In the genomic region with DNA sequence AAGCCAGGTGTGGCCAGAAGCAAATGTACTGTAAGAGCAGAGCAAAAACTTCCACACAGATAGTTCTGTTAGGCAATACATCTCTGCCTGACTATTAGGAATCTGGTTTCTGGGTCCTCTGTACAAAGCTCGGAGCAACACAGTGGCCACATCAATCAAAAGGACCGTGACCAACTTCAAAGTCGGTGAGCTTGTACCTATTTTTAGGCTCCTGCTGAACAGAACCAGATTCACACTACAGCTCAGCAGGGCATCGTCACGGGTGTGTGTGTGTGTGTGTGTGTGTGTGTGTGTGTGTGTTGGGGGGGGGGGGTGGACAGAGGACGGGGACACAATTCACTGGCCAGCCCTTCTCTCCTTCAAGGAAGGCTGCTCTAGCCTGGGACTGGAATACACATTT, we compare ENCODE assay signal across 17 mouse cellular contexts. TPM values are rescaled to one million over a fixed set of nuclear protein-coding genes. Genes with fewer than 3 reads are reported as not detected.
A peak's percentile ranks its signal among the peaks of the same experiment; 100 is the strongest.
DNase-seq lines count a peak whose midpoint lies in the region; ATAC-seq lines count a peak whose summit lies in the region.
"Had no signal": no experiment of that assay in that cellular context is flagged by ENCODE, and none has a peak within 500 bp of the region (broad histone marks: within the 10 kb centered on the region; RNA-seq: fewer than 3 reads in every experiment).

No protein-coding gene starts in this region.

- peaks cover 98% of the 10 kb centered on the region for H3K36me3 ChIP-seq in hindbrain, embryonic 10.5 days
- H3K36me3 ChIP-seq in hindbrain, embryonic 13.5 days, result peaks cover 90% of the 10 kb centered on the region
- H3K36me3 ChIP-seq in neural tube, embryonic 15.5 days, result peaks cover 75% of the 10 kb centered on the region
- peaks cover 96% of the 10 kb centered on the region for H3K36me3 ChIP-seq in neural tube, embryonic 13.5 days

- H3K4me1 ChIP-seq in hindbrain, embryonic 10.5 days (replicated peaks), result peaks cover 58% of the 10 kb centered on the region
- H3K4me1 ChIP-seq in hindbrain, embryonic 13.5 days (replicated peaks), result peaks cover 32% of the 10 kb centered on the region
- H3K4me1 ChIP-seq in neural tube, embryonic 15.5 days, result peaks cover 13% of the 10 kb centered on the region
- H3K4me1 ChIP-seq in neural tube, embryonic 13.5 days (replicated peaks), result peaks cover 49% of the 10 kb centered on the region
- H3K4me1 ChIP-seq: liver, embryonic 15.5 days had no signal

- H3K9me3 ChIP-seq in hindbrain, embryonic 10.5 days, result no peaks in the 10 kb centered on the region
- H3K9me3 ChIP-seq in hindbrain, embryonic 13.5 days, result no peaks in the 10 kb centered on the region
- no peaks in the 10 kb centered on the region for H3K9me3 ChIP-seq in neural tube, embryonic 15.5 days (replicated peaks)
- no peaks in the 10 kb centered on the region for H3K9me3 ChIP-seq in neural tube, embryonic 13.5 days
- H3K9me3 ChIP-seq: kidney, embryonic 15.5 days; liver, embryonic 15.5 days had no signal

- peak overlapping the region; percentile 76; the same call in 1 of the 2 replicates for H3K27ac ChIP-seq in hindbrain, embryonic 10.5 days
- H3K27ac ChIP-seq in hindbrain, embryonic 13.5 days, result no peak overlapping the region
- H3K27ac ChIP-seq in neural tube, embryonic 15.5 days (replicated peaks), result no peak overlapping the region
- H3K27ac ChIP-seq in neural tube, embryonic 13.5 days (replicated peaks), result 0 out of 2 replicates have a peak overlapping the region, but pooled peaks have one; percentile 4
- H3K27ac ChIP-seq: kidney, embryonic 15.5 days; liver, embryonic 15.5 days had no signal

- WGBS in hindbrain, embryonic 10.5 days, result 42% methylated on average over 6 of the region's 6 CpGs
- WGBS in hindbrain, embryonic 13.5 days, result 25% methylated on average over 6 of the region's 6 CpGs
- 28% methylated on average over 5 of the region's 6 CpGs for WGBS in neural tube, embryonic 15.5 days
- WGBS in neural tube, embryonic 13.5 days, result 27% methylated on average over 5 of the region's 6 CpGs

- H3K9ac ChIP-seq in hindbrain, embryonic 13.5 days, result no peak overlapping the region
- no peak overlapping the region for H3K9ac ChIP-seq in neural tube, embryonic 15.5 days (replicated peaks)
- no peak overlapping the region for H3K9ac ChIP-seq in neural tube, embryonic 13.5 days
- H3K9ac ChIP-seq: kidney, embryonic 15.5 days; liver, embryonic 15.5 days had no signal

- H3K27me3 ChIP-seq in hindbrain, embryonic 10.5 days (ENCODE audit: insufficient read depth, poor library complexity, severe bottlenecking), result no peaks in the 10 kb centered on the region
- H3K27me3 ChIP-seq in hindbrain, embryonic 13.5 days, result no peaks in the 10 kb centered on the region
- H3K27me3 ChIP-seq in neural tube, embryonic 15.5 days (replicated peaks), result no peaks in the 10 kb centered on the region
- no peaks in the 10 kb centered on the region for H3K27me3 ChIP-seq in neural tube, embryonic 13.5 days
- H3K27me3 ChIP-seq: kidney, embryonic 15.5 days; liver, embryonic 15.5 days had no signal

- ATAC-seq in hindbrain, embryonic 13.5 days (ENCODE audit: low FRiP score), result no peak
- no peak for ATAC-seq in neural tube, embryonic 15.5 days (ENCODE audit: low FRiP score)
- no peak for ATAC-seq in neural tube, embryonic 13.5 days (ENCODE audit: low read depth)
- ATAC-seq: inflammation-experienced regulatory T-cells, adult 6 months had no signal

- DNase-seq in adrenal gland, adult 8-10 months, result peak; percentile 42
- no peak for DNase-seq in adrenal gland, postnatal 25 days
- DNase-seq in hindbrain, embryonic 10.5 days (ENCODE audit: low spot score), result peak; percentile 41
- peak; percentile 53 for DNase-seq in neural tube, embryonic 10.5 days (ENCODE audit: extremely low spot score, low spot score)
- DNase-seq in right cerebral cortex, postnatal 10 days (ENCODE audit: low spot score in 2 of 2), result no peak
- DNase-seq: cerebellum, adult 8-10 months; gastrocnemius, postnatal 25 days; lung, postnatal 36 days; right cerebral cortex, postnatal 4 days had no signal

- H3K4me3 ChIP-seq in hindbrain, embryonic 10.5 days, result no peak overlapping the region
- no peak overlapping the region for H3K4me3 ChIP-seq in hindbrain, embryonic 13.5 days
- H3K4me3 ChIP-seq in neural tube, embryonic 15.5 days (replicated peaks), result no peak overlapping the region
- H3K4me3 ChIP-seq in neural tube, embryonic 13.5 days, result no peak overlapping the region
- H3K4me3 ChIP-seq: erythroblast, embryonic 14.5 days; kidney, embryonic 15.5 days; liver, embryonic 15.5 days; myocyte had no signal

- H3K4me2 ChIP-seq in hindbrain, embryonic 13.5 days, result no peak overlapping the region
- no peak overlapping the region for H3K4me2 ChIP-seq in neural tube, embryonic 15.5 days
- H3K4me2 ChIP-seq in neural tube, embryonic 13.5 days, result no peak overlapping the region
- H3K4me2 ChIP-seq: kidney, embryonic 15.5 days; liver, embryonic 15.5 days had no signal

RNA-seq across cellular contexts. Expression of gene Fancc, which starts 15.3 kb away (rescaled TPM):
- 10 to 100 TPM; 11.8 to 15.2 (median 13.1) TPM for total RNA-seq in adrenal gland, adult 8-10 months (2022)
- total RNA-seq in adrenal gland, postnatal 25 days (2021), result 10.4 and 18.2 TPM in 2 replicates
- 23.4 and 25.2 TPM in 2 replicates for polyA plus RNA-seq in hindbrain, embryonic 10.5 days (2016; fragmentation: Nextera tagmentation; extraction: Ambion mirVana)
- 15.7 and 16.3 TPM in 2 replicates for polyA plus RNA-seq in hindbrain, embryonic 13.5 days (2015; fragmentation: Nextera tagmentation; extraction: Ambion mirVana)
- polyA plus RNA-seq in neural tube, embryonic 15.5 days (2015; fragmentation: Nextera tagmentation; extraction: Ambion mirVana), result 12.8 and 14.4 TPM in 2 replicates
- polyA plus RNA-seq in neural tube, embryonic 13.5 days (2015; fragmentation: Nextera tagmentation; extraction: Ambion mirVana), result 15.3 and 20.6 TPM in 2 replicates

Comparison
In these comparisons a context has a peak if more than half of its experiments do, and no peak if none do; other contexts are left out.
1. DNase-seq: peak in adrenal gland, adult 8-10 months (single experiment), hindbrain, embryonic 10.5 days (single experiment) and neural tube, embryonic 10.5 days (single experiment); none in adrenal gland, postnatal 25 days (single experiment) and right cerebral cortex, postnatal 10 days (0 of 2).
2. H3K27ac ChIP-seq: peak in hindbrain, embryonic 10.5 days (single experiment) and neural tube, embryonic 13.5 days (single experiment); none in hindbrain, embryonic 13.5 days (single experiment) and neural tube, embryonic 15.5 days (single experiment).